Mouse (Mus musculus) midbrain, embryonic 14.5 days (tissue): ENCODE measurements at regions not wholly inside any gene's neighbourhood (a gene's known extent, or its start where the extent isn't known, plus 50 kb on each side); places are given as distances from the start of the nearest gene placed in this dataset.
A peak's percentile ranks its signal among the peaks of the same experiment; 100 is the strongest.

ENCODE experiments used
- ATAC-seq: fragments of 200-750 bp; cut with Nextera tagmentation; 2 replicates; pipeline ENCODE4 v1.8.0; 2017; ENCODE audit warnings: moderate number of reproducible peaks, moderate library complexity; ENCODE audit not compliant: low FRiP score, low TSS enrichment
- DNase-seq: peaks from one replicate; pipeline ENCODE4 v3.0.0-alpha.2; 2015
- H3K27ac ChIP-seq: fragments of 300-500 bp; sonication (generic); replicated peaks from 2 replicates; pipeline ENCODE4 v1.5.1; 2014; ENCODE audit warnings: mild to moderate bottlenecking, low read depth, low read length, moderate library complexity
- H3K27me3 ChIP-seq: fragments of 300-500 bp; sonication (generic); 2 replicates; pipeline ENCODE4 v1.6.1; 2014; ENCODE audit warnings: low read length, control low read depth, mixed read lengths; ENCODE audit not compliant: control insufficient read depth, insufficient read depth
- H3K36me3 ChIP-seq: fragments of 300-500 bp; sonication (generic); 2 replicates; pipeline ENCODE4 v1.6.1; 2014; ENCODE audit warnings: low read length, control low read depth; ENCODE audit not compliant: control insufficient read depth, insufficient read depth
- H3K4me1 ChIP-seq: fragments of 300-500 bp; sonication (generic); 2 replicates; pipeline ENCODE4 v1.6.1; 2014; ENCODE audit warnings: mild to moderate bottlenecking, antibody characterized with exemption, low read length, control low read depth; ENCODE audit not compliant: control insufficient read depth, insufficient read depth
- H3K4me2 ChIP-seq: fragments of 300-500 bp; sonication (generic); 2 replicates; pipeline ENCODE4 v1.6.1; 2014; ENCODE audit warnings: mild to moderate bottlenecking, low read length, moderate library complexity
- H3K4me3 ChIP-seq: fragments of 300-500 bp; sonication (generic); replicated peaks from 2 replicates; pipeline ENCODE4 v1.5.1; 2014; ENCODE audit warnings: low read depth, low read length
- H3K9ac ChIP-seq: fragments of 300-500 bp; sonication (generic); replicated peaks from 2 replicates; pipeline ENCODE4 v1.6.1; 2014; ENCODE audit warnings: mild to moderate bottlenecking, low read length, moderate library complexity
- H3K9me3 ChIP-seq: fragments of 300-500 bp; sonication (generic); 2 replicates; pipeline ENCODE4 v1.6.1; 2016; ENCODE audit warnings: low read length, control low read depth, mixed read lengths; ENCODE audit not compliant: control insufficient read depth
- WGBS: fragments of 180-500 bp; shearing (Covaris S2); extraction: QIAGEN DNeasy Blood & Tissue Kit; methylation state at CpG from one replicate; pipeline ENCODE4 v1.1.7; 2014; 5-methylcytosine and 5-hydroxymethylcytosine counted together

- Histone ChIP-seq H3K9ac (no peak overlapping the region), H3K4me2 (no peak overlapping the region), H3K4me3 (no peak overlapping the region), H3K9me3 (no peaks in the 10 kb centered on the region), H3K36me3 (no peaks in the 10 kb centered on the region), H3K27me3 (no peaks in the 10 kb centered on the region), H3K4me1 (no peaks in the 10 kb centered on the region), H3K27ac (no peak overlapping the region)
- DNase-seq (no peak), ATAC-seq (no peak)
- 96% methylated on average over 4 of the region's 4 CpGs for WGBS
Observed at GRCm38 (mm10) chr2:9267675-9268074, 613.4 kb upstream of the 4930412O13Rik start.

- no peaks in the 10 kb centered on the region for H3K4me1 ChIP-seq
- no peaks in the 10 kb centered on the region for H3K9me3 ChIP-seq
- no peak overlapping the region for H3K4me3 ChIP-seq
- no peaks in the 10 kb centered on the region for H3K27me3 ChIP-seq
- DNase-seq: no peak
- WGBS: 81% methylated on average over 2 of the region's 2 CpGs
- H3K36me3 ChIP-seq: no peaks in the 10 kb centered on the region
- no peak for ATAC-seq
- H3K4me2 ChIP-seq: no peak overlapping the region
- no peak overlapping the region for H3K27ac ChIP-seq
- H3K9ac ChIP-seq: no peak overlapping the region
Observed at GRCm38 (mm10) chr2:9283441-9283840, 597.6 kb upstream of the 4930412O13Rik start.

GRCm38 (mm10) chr2:9285800-9286199, 595.3 kb upstream of the 4930412O13Rik start:
- Histone ChIP-seq H3K27me3 (no peaks in the 10 kb centered on the region), H3K4me1 (no peaks in the 10 kb centered on the region), H3K9ac (no peak overlapping the region), H3K4me2 (no peak overlapping the region), H3K27ac (no peak overlapping the region), H3K9me3 (no peaks in the 10 kb centered on the region), H3K4me3 (no peak overlapping the region), H3K36me3 (no peaks in the 10 kb centered on the region)
- ATAC-seq: no peak
- 92% methylated on average over 8 of the region's 8 CpGs for WGBS
- DNase-seq: no peak

GRCm38 (mm10) chr2:9287077-9287476, 594.0 kb upstream of the 4930412O13Rik start:
- no peak overlapping the region for H3K4me3 ChIP-seq
- H3K9me3 ChIP-seq: no peaks in the 10 kb centered on the region
- 98% methylated on average over 1 of the region's 1 CpGs for WGBS
- no peaks in the 10 kb centered on the region for H3K4me1 ChIP-seq
- DNase-seq (no peak), ATAC-seq (no peak)
- no peak overlapping the region for H3K27ac ChIP-seq
- no peak overlapping the region for H3K4me2 ChIP-seq
- H3K9ac ChIP-seq: no peak overlapping the region
- no peaks in the 10 kb centered on the region for H3K27me3 ChIP-seq
- no peaks in the 10 kb centered on the region for H3K36me3 ChIP-seq

GRCm38 (mm10) chr2:9287623-9288022, 593.4 kb upstream of the 4930412O13Rik start:
- Histone ChIP-seq H3K36me3 (no peaks in the 10 kb centered on the region), H3K9ac (no peak overlapping the region), H3K27me3 (no peaks in the 10 kb centered on the region), H3K9me3 (no peaks in the 10 kb centered on the region), H3K4me1 (no peaks in the 10 kb centered on the region), H3K27ac (no peak overlapping the region), H3K4me2 (no peak overlapping the region), H3K4me3 (no peak overlapping the region)
- WGBS: 90% methylated on average over 6 of the region's 6 CpGs
- DNase-seq (no peak), ATAC-seq (no peak)

GRCm38 (mm10) chr2:9331630-9332352, 549.3 kb upstream of the 4930412O13Rik start:
- WGBS: 32% methylated on average over 16 of the region's 16 CpGs
- H3K27me3 ChIP-seq: no peaks in the 10 kb centered on the region
- H3K9ac ChIP-seq: no peak overlapping the region
- ATAC-seq (no peak), DNase-seq (peak; percentile 18)
- H3K27ac ChIP-seq: no peak overlapping the region
- no peaks in the 10 kb centered on the region; the same call in 1 of the 2 replicates for H3K4me1 ChIP-seq
- H3K4me2 ChIP-seq: 0 out of 2 replicates have a peak overlapping the region, but pooled peaks have one; percentile 11
- H3K36me3 ChIP-seq: no peaks in the 10 kb centered on the region
- no peak overlapping the region for H3K4me3 ChIP-seq
- no peaks in the 10 kb centered on the region for H3K9me3 ChIP-seq

GRCm38 (mm10) chr2:9348982-9349381, 532.1 kb upstream of the 4930412O13Rik start:
- Histone ChIP-seq H3K4me2 (no peak overlapping the region), H3K27me3 (no peaks in the 10 kb centered on the region), H3K4me1 (no peaks in the 10 kb centered on the region), H3K27ac (no peak overlapping the region), H3K9me3 (no peaks in the 10 kb centered on the region), H3K9ac (no peak overlapping the region), H3K4me3 (no peak overlapping the region), H3K36me3 (no peaks in the 10 kb centered on the region)
- DNase-seq (no peak), ATAC-seq (no peak)
- 87% methylated on average over 4 of the region's 4 CpGs for WGBS

GRCm38 (mm10) chr2:9349994-9350393, 531.1 kb upstream of the 4930412O13Rik start:
- no peak overlapping the region for H3K4me2 ChIP-seq
- H3K4me3 ChIP-seq: no peak overlapping the region
- no peaks in the 10 kb centered on the region for H3K4me1 ChIP-seq
- WGBS: 41% methylated on average over 1 of the region's 1 CpGs
- no peaks in the 10 kb centered on the region for H3K36me3 ChIP-seq
- no peak for DNase-seq
- H3K9ac ChIP-seq: no peak overlapping the region
- H3K27me3 ChIP-seq: no peaks in the 10 kb centered on the region
- no peaks in the 10 kb centered on the region for H3K9me3 ChIP-seq
- H3K27ac ChIP-seq: no peak overlapping the region
- ATAC-seq: no peak

GRCm38 (mm10) chr2:9352190-9352589, 528.9 kb upstream of the 4930412O13Rik start:
- Histone ChIP-seq H3K4me3 (no peak overlapping the region), H3K4me2 (no peak overlapping the region), H3K9me3 (no peaks in the 10 kb centered on the region), H3K4me1 (no peaks in the 10 kb centered on the region), H3K9ac (no peak overlapping the region), H3K36me3 (no peaks in the 10 kb centered on the region), H3K27ac (no peak overlapping the region), H3K27me3 (no peaks in the 10 kb centered on the region)
- ATAC-seq (0 out of 2 replicates have a peak, but pooled peaks have one; percentile 37), DNase-seq (peak; percentile 43)
- 40% methylated on average over 7 of the region's 7 CpGs for WGBS
